Mouse (Mus musculus): Measurements from ENCODE around the gene Slc5a5. TPM values are rescaled to one million over a fixed set of nuclear protein-coding genes. Genes with fewer than 3 reads are reported as not detected.
A peak's percentile ranks its signal among the peaks of the same experiment; 100 is the strongest.

The Slc5a5 gene
- polyA plus RNA-seq, 1 experiment: 6.7 TPM

GRCm38 (mm10) chr8:70856541-70857197, 35.9 kb downstream of the Slc5a5 start:
- Histone ChIP-seq H3K27ac (ENCODE audit: insufficient read depth, low read length) (no peak overlapping the region), H3K27me3 (ENCODE audit: control insufficient read depth, insufficient read depth, low read length) (no peaks in the 10 kb centered on the region), H3K4me1 (ENCODE audit: control insufficient read depth, insufficient read depth, low read length) (no peaks in the 10 kb centered on the region; the same call in 1 of the 2 replicates), H3K4me3 (replicated peaks; ENCODE audit: insufficient read depth, low read depth, low read length) (peak overlapping the region; percentile 63)
- no peak for TF ChIP-seq CTCF (IDR thresholded peaks at IDR 0.05; ENCODE audit: borderline replicate concordance, insufficient read depth, low read depth, low read length)
- TF ChIP-seq POLR2A (IDR thresholded peaks at IDR 0.05; ENCODE audit: borderline replicate concordance, insufficient read depth, low read length): peak; percentile 58; the same call in 1 of the 2 replicates
- peak; percentile 82 to 83 for DNase-seq
- WGBS: 4% methylated on average over 33 of the region's 33 CpGs

GRCm38 (mm10) chr8:70856028-70856427, 36.5 kb downstream of the Slc5a5 start:
- no peak overlapping the region for H3K4me3 ChIP-seq (replicated peaks; ENCODE audit: insufficient read depth, low read depth, low read length)
- no peak overlapping the region for H3K27ac ChIP-seq (ENCODE audit: insufficient read depth, low read length)
- no peak for TF ChIP-seq CTCF (IDR thresholded peaks at IDR 0.05; ENCODE audit: borderline replicate concordance, insufficient read depth, low read depth, low read length)
- no peak for TF ChIP-seq POLR2A (IDR thresholded peaks at IDR 0.05; ENCODE audit: borderline replicate concordance, insufficient read depth, low read length)
- no peaks in the 10 kb centered on the region; the same call in 1 of the 2 replicates for H3K4me1 ChIP-seq (ENCODE audit: control insufficient read depth, insufficient read depth, low read length)
- no peak for DNase-seq
- WGBS: 75% methylated on average over 5 of the region's 5 CpGs
- H3K27me3 ChIP-seq (ENCODE audit: control insufficient read depth, insufficient read depth, low read length): no peaks in the 10 kb centered on the region

- H3K27me3 ChIP-seq (ENCODE audit: control insufficient read depth, insufficient read depth, low read length): no peaks in the 10 kb centered on the region
- H3K27ac ChIP-seq (ENCODE audit: insufficient read depth, low read length): no peak overlapping the region
- TF ChIP-seq POLR2A (IDR thresholded peaks at IDR 0.05; ENCODE audit: borderline replicate concordance, insufficient read depth, low read length) (no peak), CTCF (IDR thresholded peaks at IDR 0.05; ENCODE audit: borderline replicate concordance, insufficient read depth, low read depth, low read length) (no peak)
- no peak overlapping the region for H3K4me3 ChIP-seq (replicated peaks; ENCODE audit: insufficient read depth, low read depth, low read length)
- no peaks in the 10 kb centered on the region; the same call in 1 of the 2 replicates for H3K4me1 ChIP-seq (ENCODE audit: control insufficient read depth, insufficient read depth, low read length)
- WGBS: 93% methylated on average over 2 of the region's 2 CpGs
- no peak for DNase-seq
Measured at GRCm38 (mm10) chr8:70853863-70854262, 38.7 kb downstream of the Slc5a5 start.

- H3K27ac ChIP-seq (ENCODE audit: insufficient read depth, low read length): no peak overlapping the region
- H3K27me3 ChIP-seq (ENCODE audit: control insufficient read depth, insufficient read depth, low read length): no peaks in the 10 kb centered on the region
- H3K4me1 ChIP-seq (ENCODE audit: control insufficient read depth, insufficient read depth, low read length): no peaks in the 10 kb centered on the region; the same call in 1 of the 2 replicates
- DNase-seq: no peak
- H3K4me3 ChIP-seq (replicated peaks; ENCODE audit: insufficient read depth, low read depth, low read length): no peak overlapping the region
- TF ChIP-seq CTCF (IDR thresholded peaks at IDR 0.05; ENCODE audit: borderline replicate concordance, insufficient read depth, low read depth, low read length) (no peak), POLR2A (IDR thresholded peaks at IDR 0.05; ENCODE audit: borderline replicate concordance, insufficient read depth, low read length) (no peak)
- WGBS: 80% methylated on average over 41 of the region's 41 CpGs
Measured at GRCm38 (mm10) chr8:70852595-70853231, 39.8 kb downstream of the Slc5a5 start.

GRCm38 (mm10) chr8:70851837-70852236, 40.7 kb downstream of the Slc5a5 start:
- DNase-seq: no peak
- H3K27me3 ChIP-seq (ENCODE audit: control insufficient read depth, insufficient read depth, low read length): no peaks in the 10 kb centered on the region
- H3K4me1 ChIP-seq (ENCODE audit: control insufficient read depth, insufficient read depth, low read length): no peaks in the 10 kb centered on the region; the same call in 1 of the 2 replicates
- no peak overlapping the region for H3K4me3 ChIP-seq (replicated peaks; ENCODE audit: insufficient read depth, low read depth, low read length)
- TF ChIP-seq CTCF (IDR thresholded peaks at IDR 0.05; ENCODE audit: borderline replicate concordance, insufficient read depth, low read depth, low read length) (no peak), POLR2A (IDR thresholded peaks at IDR 0.05; ENCODE audit: borderline replicate concordance, insufficient read depth, low read length) (no peak)
- 71% methylated on average over 6 of the region's 6 CpGs for WGBS
- H3K27ac ChIP-seq (ENCODE audit: insufficient read depth, low read length): no peak overlapping the region

GRCm38 (mm10) chr8:70850947-70851346, 41.6 kb downstream of the Slc5a5 start:
- H3K4me3 ChIP-seq (replicated peaks; ENCODE audit: insufficient read depth, low read depth, low read length): no peak overlapping the region
- 86% methylated on average over 4 of the region's 4 CpGs for WGBS
- no peak for DNase-seq
- H3K27ac ChIP-seq (ENCODE audit: insufficient read depth, low read length): no peak overlapping the region
- H3K4me1 ChIP-seq (ENCODE audit: control insufficient read depth, insufficient read depth, low read length): no peaks in the 10 kb centered on the region
- H3K27me3 ChIP-seq (ENCODE audit: control insufficient read depth, insufficient read depth, low read length): no peaks in the 10 kb centered on the region
- TF ChIP-seq POLR2A (IDR thresholded peaks at IDR 0.05; ENCODE audit: borderline replicate concordance, insufficient read depth, low read length): no peak
- no peak for TF ChIP-seq CTCF (IDR thresholded peaks at IDR 0.05; ENCODE audit: borderline replicate concordance, insufficient read depth, low read depth, low read length)

- TF ChIP-seq CTCF (IDR thresholded peaks at IDR 0.05; ENCODE audit: borderline replicate concordance, insufficient read depth, low read depth, low read length) (no peak), POLR2A (IDR thresholded peaks at IDR 0.05; ENCODE audit: borderline replicate concordance, insufficient read depth, low read length) (no peak)
- Histone ChIP-seq H3K27ac (ENCODE audit: insufficient read depth, low read length) (no peak overlapping the region), H3K4me1 (ENCODE audit: control insufficient read depth, insufficient read depth, low read length) (no peaks in the 10 kb centered on the region), H3K27me3 (ENCODE audit: control insufficient read depth, insufficient read depth, low read length) (no peaks in the 10 kb centered on the region), H3K4me3 (replicated peaks; ENCODE audit: insufficient read depth, low read depth, low read length) (no peak overlapping the region)
- DNase-seq: no peak
- 80% methylated on average over 7 of the region's 7 CpGs for WGBS
Measured at GRCm38 (mm10) chr8:70850132-70850845, 42.3 kb downstream of the Slc5a5 start.
